In genomic region chr14:47395462-47396026, GRCm38 (mm10) we compare ENCODE assay signal across 9 mouse cellular contexts. TPM values are rescaled to one million over a fixed set of nuclear protein-coding genes. Genes with fewer than 3 reads are reported as not detected.
DNase-seq lines count a peak whose midpoint lies in the region; ATAC-seq lines count a peak whose summit lies in the region.
"Had no signal": no experiment of that assay in that cellular context is flagged by ENCODE, and none has a peak within 500 bp of the region (broad histone marks: within the 10 kb centered on the region; RNA-seq: fewer than 3 reads in every experiment).

No protein-coding gene starts in this region.

- H3K27me3 ChIP-seq in hindbrain, embryonic 16.5 days (replicated peaks; ENCODE audit: control insufficient read depth, insufficient read depth, low read length), result no peaks in the 10 kb centered on the region
- no peaks in the 10 kb centered on the region for H3K27me3 ChIP-seq in intestine, embryonic 16.5 days (replicated peaks; ENCODE audit: control insufficient read depth, insufficient read depth, low read length)
- H3K27me3 ChIP-seq: heart, embryonic 12.5 days; lung, embryonic 15.5 days had no signal

- H3K36me3 ChIP-seq in hindbrain, embryonic 16.5 days (ENCODE audit: control insufficient read depth, insufficient read depth, low read length), result no peaks in the 10 kb centered on the region
- H3K36me3 ChIP-seq in intestine, embryonic 16.5 days (ENCODE audit: control insufficient read depth, insufficient read depth, low read length), result peaks cover 8% of the 10 kb centered on the region

- peak; percentile 60 for ATAC-seq in hindbrain, embryonic 16.5 days
- no peak for ATAC-seq in intestine, embryonic 16.5 days

- no peak overlapping the region for H3K9ac ChIP-seq in hindbrain, embryonic 16.5 days (ENCODE audit: low read depth, low read length)
- H3K9ac ChIP-seq in intestine, embryonic 16.5 days (ENCODE audit: low read depth, low read length), result no peak overlapping the region
- H3K9ac ChIP-seq: heart, embryonic 12.5 days; lung, embryonic 15.5 days had no signal

- DNase-seq in left cerebral cortex, postnatal 4 days, result peak; percentile 28
- DNase-seq in left cerebral cortex, postnatal 36 days (ENCODE audit: low spot score in 2 of 2), result no peak
- peak; percentile 68 to 73 for DNase-seq in CD8-positive naive resting alpha-beta T cell, adult 2 months (ENCODE audit: low read depth in 2 of 2, low spot score in 2 of 2)
- DNase-seq in spleen, postnatal 36 days (ENCODE audit: low spot score in 2 of 2), result peak; percentile 59 to 64
- no peak for DNase-seq in kidney, postnatal 10 days

- H3K4me2 ChIP-seq in hindbrain, embryonic 16.5 days (ENCODE audit: low read length), result peak overlapping the region; percentile 21; the same call in 1 of the 2 replicates
- no peak overlapping the region for H3K4me2 ChIP-seq in intestine, embryonic 16.5 days (ENCODE audit: low read depth, low read length)
- H3K4me2 ChIP-seq: heart, embryonic 12.5 days; lung, embryonic 15.5 days had no signal

- no peak overlapping the region for H3K27ac ChIP-seq in hindbrain, embryonic 16.5 days (ENCODE audit: low read depth, low read length)
- no peak overlapping the region for H3K27ac ChIP-seq in intestine, embryonic 16.5 days (ENCODE audit: low read length)
- H3K27ac ChIP-seq: lung, embryonic 15.5 days had no signal

- H3K9me3 ChIP-seq in hindbrain, embryonic 16.5 days (ENCODE audit: control insufficient read depth, low read length), result no peaks in the 10 kb centered on the region
- no peaks in the 10 kb centered on the region for H3K9me3 ChIP-seq in intestine, embryonic 16.5 days (ENCODE audit: control insufficient read depth, low read length)
- H3K9me3 ChIP-seq: heart, embryonic 12.5 days; lung, embryonic 15.5 days had no signal

- 56% methylated on average over 15 of the region's 15 CpGs for WGBS in hindbrain, embryonic 16.5 days
- 87% methylated on average over 15 of the region's 15 CpGs for WGBS in intestine, embryonic 16.5 days

- peaks cover 9% of the 10 kb centered on the region for H3K4me1 ChIP-seq in hindbrain, embryonic 16.5 days (ENCODE audit: control insufficient read depth, insufficient read depth, low read depth, low read length)
- H3K4me1 ChIP-seq in intestine, embryonic 16.5 days (ENCODE audit: control insufficient read depth, insufficient read depth, low read length), result no peaks in the 10 kb centered on the region
- H3K4me1 ChIP-seq: heart, embryonic 12.5 days; lung, embryonic 15.5 days had no signal

- intact Hi-C loops in left cerebral cortex, postnatal 4 days (cut with DNase I), result loop anchor here (2.0 to 10.0 kb wide), 2 partner anchors 61 to 121 kb away; partner anchors contain the start of genes Socs4 and Wdhd1
- intact Hi-C loops in left cerebral cortex, postnatal 36 days (cut with DNase I), result loop anchor here (1.0 kb wide), 1 partner anchor 60 kb away; no protein-coding TSS in a partner anchor

- no peak overlapping the region for H3K4me3 ChIP-seq in hindbrain, embryonic 16.5 days (ENCODE audit: low read length)
- no peak overlapping the region for H3K4me3 ChIP-seq in intestine, embryonic 16.5 days (ENCODE audit: low read length)
- H3K4me3 ChIP-seq: heart, embryonic 12.5 days; lung, embryonic 15.5 days had no signal

RNA-seq across cellular contexts. Expression of gene Dlgap5, which starts 22.7 kb away (rescaled TPM):
- total RNA-seq in left cerebral cortex, postnatal 4 days (2021), result 1 to 10 TPM; 4.0 to 4.2 TPM
- total RNA-seq in left cerebral cortex, postnatal 36 days (2021), result 1 to 10 TPM in 1 of 2 experiments, not detected in 1; 1.1 TPM
- polyA plus RNA-seq in hindbrain, embryonic 16.5 days (2015; fragmentation: Nextera tagmentation; extraction: Ambion mirVana), result 6.3 and 9.0 TPM in 2 replicates
- polyA plus RNA-seq in intestine, embryonic 16.5 days (2015; fragmentation: Nextera tagmentation; extraction: Ambion mirVana), result 29.5 and 33.9 TPM in 2 replicates

RNA-seq across cellular contexts. Expression of gene Lgals3, which starts 28.0 kb away (rescaled TPM):
- total RNA-seq in left cerebral cortex, postnatal 4 days (2021), result 1 to 10 TPM; 1.3 to 1.8 TPM
- total RNA-seq in left cerebral cortex, postnatal 36 days (2021), result under 1 TPM in 1 of 2 experiments, not detected in 1; 0.49 TPM
- 4.0 and 4.7 TPM in 2 replicates for polyA plus RNA-seq in hindbrain, embryonic 16.5 days (2015; fragmentation: Nextera tagmentation; extraction: Ambion mirVana)
- polyA plus RNA-seq in intestine, embryonic 16.5 days (2015; fragmentation: Nextera tagmentation; extraction: Ambion mirVana), result 43.7 and 49.5 TPM in 2 replicates

RNA-seq across cellular contexts. Expression of gene Fbxo34, which starts 54.7 kb away (rescaled TPM):
- total RNA-seq in left cerebral cortex, postnatal 4 days (2021), result 10 to 100 TPM; 27.9 to 28.4 TPM
- 100 to 1,000 TPM in 1 of 2 experiments, 10 to 100 TPM in 1; 98.4 to 118 TPM for total RNA-seq in left cerebral cortex, postnatal 36 days (2021)
- polyA plus RNA-seq in hindbrain, embryonic 16.5 days (2015; fragmentation: Nextera tagmentation; extraction: Ambion mirVana), result 33.6 and 35.5 TPM in 2 replicates
- polyA plus RNA-seq in intestine, embryonic 16.5 days (2015; fragmentation: Nextera tagmentation; extraction: Ambion mirVana), result 20.4 and 23.5 TPM in 2 replicates

Comparison
In these comparisons a context has a peak if more than half of its experiments do, and no peak if none do; other contexts are left out.
1. DNase-seq: peak in left cerebral cortex, postnatal 4 days (single experiment), CD8-positive naive resting alpha-beta T cell, adult 2 months (2 of 2) and spleen, postnatal 36 days (2 of 2); none in left cerebral cortex, postnatal 36 days (0 of 2) and kidney, postnatal 10 days (single experiment).